Mouse (Mus musculus): ENCODE results near the gene P4hb. TPM values are rescaled to one million over a fixed set of nuclear protein-coding genes. Genes with fewer than 3 reads are reported as not detected.
"Not testable (repeated sequence)": the region's sequence is repeated elsewhere in the genome, so short reads cannot be mapped to it uniquely, and the experiment has no call there.

P4hb gene
- polyA plus RNA-seq, 1 experiment from 2014 or later = 254 TPM

DNA sequence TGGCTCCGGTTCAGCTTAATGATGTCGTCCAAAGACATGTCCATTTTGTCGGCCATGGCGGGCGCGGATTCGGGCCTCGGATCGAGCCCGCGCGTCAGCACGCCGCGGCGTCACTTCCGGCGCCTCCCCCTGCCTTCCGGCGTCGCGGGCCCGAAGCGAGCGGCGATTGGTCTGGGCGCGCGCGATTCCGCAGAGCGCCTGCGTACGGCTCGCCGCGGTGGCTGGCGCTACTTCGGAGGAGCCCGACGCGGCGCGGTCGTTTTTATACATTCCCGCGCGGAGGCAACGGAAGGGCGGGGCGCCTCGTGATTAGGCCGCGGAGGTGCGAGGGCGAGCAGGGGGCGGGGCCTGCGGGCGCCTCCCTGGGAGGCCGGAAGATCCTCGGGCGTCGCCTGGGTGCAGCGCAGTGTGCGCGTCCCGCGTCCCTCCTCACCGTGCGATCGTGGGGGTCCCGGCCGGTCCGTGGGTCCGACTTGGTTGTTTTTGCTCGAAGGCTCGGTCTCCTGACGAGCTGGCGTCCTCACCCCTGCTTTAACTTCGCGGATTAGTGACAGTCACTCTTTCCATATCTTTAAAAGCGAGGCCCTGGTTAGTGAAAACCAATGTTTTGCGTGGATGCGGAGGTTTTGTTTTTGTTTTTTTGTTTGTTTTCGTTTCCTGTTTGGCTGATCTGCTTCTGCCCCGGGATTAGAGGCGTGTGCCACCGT lies 25.4 kb upstream of the P4hb start, which contains the start of the genes Alyref and Anapc11:
Alyref (minus strand) TSS at position 83 of the 707 bp plus-strand sequence.
Anapc11 (plus strand) TSS at position 139 of the 707 bp plus-strand sequence.
- DNase-seq (ENCODE audit: low spot score) = peak; percentile 99

DNA sequence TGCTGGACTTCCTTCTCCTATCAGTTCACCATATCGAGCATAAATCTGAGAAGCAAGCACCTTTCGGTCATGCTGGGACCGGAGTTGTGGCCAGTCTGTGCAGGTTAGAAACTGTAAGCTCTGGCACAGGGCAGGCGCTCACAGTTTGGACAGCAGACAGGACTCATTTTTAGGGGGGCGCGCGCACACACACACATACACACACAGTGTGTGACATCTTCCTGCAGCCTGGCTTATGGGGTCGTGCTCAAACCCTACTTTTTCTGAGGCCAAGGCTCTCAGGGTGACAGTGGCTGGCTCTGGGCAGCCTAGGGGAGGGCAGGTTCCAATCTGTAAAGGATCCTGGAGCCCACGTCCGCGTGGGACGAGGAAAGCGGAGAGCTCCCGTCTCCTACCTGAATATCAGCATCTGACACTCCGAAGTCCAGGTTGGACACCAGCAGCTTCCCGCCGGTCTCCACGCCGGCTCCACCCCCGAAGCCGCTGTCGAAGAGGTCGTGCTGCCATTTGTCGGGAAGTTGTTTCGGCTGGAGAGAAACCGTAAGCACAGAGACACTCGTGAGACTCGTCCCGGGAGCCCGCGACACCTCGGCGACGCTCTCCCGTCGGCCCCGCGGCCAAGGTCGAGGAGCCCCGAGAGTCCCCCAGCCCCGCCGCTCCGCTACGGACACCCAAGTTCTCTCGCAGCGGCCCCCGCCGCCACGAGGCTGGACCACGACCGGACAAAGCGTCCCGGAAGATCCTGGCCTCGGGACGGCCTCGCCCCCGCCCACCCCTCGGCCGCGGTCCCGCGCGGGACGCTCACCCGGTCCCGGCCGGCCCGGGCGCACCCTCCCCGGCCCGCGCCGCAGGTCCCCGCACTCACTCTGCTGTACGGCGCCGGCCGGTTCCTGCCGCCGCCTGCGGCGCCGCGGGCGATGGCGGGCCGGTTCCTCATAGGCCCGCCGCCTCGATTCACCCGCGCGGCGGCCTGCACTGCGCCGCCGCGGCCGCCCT lies 24.5 kb upstream of the P4hb start:
- DNase-seq (ENCODE audit: low spot score) = no peak

DNA sequence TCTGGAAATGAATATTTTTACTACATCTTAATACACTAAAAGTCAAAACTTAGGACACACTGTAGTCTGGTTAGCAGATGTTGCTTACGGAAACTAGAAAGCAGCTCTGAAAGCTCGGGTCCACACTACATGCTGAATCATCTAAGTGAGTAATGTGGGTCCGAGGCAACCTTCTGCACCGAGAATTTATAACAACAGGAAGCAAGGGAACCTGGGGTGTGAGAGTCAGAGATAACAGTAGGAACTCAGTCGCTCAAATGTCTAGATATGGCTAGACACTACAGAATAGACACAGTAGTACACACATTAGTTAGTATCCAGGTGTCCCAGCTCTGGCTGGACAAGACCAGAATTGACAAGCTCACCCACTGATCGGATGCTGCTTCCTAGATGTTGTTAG lies 15.5 kb upstream of the P4hb start:
- no peak for DNase-seq (ENCODE audit: low spot score)

DNA sequence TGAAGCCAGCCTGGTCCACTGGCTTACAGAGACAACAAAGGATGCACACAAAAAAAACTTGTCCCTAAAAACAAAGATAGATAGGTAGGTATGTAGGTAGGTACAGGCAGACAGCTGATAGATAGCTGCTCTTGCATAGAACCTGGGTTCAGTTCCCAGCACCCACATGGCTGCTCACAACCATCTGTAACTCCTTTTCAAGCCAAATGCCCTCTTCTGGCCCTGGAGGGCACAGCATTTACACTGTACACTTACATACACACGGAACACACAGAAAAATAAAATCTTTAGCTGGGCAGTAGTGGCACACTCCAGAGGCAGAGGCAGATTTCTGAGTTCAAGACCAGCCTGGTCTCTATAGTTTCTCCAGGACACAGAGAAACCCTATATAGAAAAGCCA lies 10.9 kb upstream of the P4hb start:
- no peak for DNase-seq (ENCODE audit: low spot score)

DNA sequence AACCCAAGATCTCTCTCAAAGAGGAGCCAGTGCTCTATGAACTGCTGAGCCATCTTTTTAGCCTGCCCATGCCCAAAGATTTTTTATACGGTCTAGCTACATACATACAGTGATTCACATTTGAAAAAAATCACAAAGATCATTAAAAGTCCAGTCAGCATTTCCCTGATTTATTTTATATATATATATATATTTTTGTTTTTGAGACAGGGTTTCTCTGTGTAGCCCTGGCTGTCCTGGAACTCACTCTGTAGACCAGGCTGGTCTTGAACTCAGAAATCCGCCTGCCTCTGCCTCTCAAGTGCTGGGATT lies 9.9 kb upstream of the P4hb start:
- DNase-seq (ENCODE audit: low spot score) = not testable (repeated sequence)

DNA sequence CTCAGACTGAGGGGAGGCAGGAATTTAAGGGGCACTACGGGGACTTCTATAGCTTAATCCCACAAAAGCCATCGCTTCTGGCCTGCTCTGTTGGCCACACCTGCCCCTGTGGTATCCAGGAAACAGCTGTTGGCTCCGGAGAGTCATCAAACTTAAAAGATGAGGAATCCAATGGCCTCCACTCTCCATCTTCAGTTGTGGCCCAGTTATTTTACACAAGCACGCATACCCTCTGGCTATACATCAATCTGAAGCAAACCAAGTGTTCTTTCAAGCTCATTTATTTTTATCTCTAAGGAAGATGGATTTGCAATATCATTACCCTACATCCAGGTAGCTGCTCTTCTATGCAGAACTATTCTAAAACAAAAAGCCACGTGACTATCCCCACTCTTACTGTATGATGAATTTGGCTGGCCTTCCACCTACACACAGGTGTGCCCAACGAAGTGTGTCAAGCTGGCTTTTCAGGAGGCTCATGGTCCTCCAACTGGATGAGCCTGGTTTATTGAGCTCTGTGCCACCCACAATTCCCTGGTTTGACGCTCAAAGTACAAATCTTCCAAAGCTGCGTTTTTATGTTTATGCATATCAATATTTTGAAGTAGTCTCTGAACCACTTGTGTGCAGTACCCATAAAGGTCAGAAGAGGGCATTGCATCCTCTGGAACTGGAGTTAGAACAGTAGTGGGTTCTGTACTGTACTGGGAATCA lies 9.4 kb upstream of the P4hb start:
- DNase-seq (ENCODE audit: low spot score) = peak; percentile 57

DNA sequence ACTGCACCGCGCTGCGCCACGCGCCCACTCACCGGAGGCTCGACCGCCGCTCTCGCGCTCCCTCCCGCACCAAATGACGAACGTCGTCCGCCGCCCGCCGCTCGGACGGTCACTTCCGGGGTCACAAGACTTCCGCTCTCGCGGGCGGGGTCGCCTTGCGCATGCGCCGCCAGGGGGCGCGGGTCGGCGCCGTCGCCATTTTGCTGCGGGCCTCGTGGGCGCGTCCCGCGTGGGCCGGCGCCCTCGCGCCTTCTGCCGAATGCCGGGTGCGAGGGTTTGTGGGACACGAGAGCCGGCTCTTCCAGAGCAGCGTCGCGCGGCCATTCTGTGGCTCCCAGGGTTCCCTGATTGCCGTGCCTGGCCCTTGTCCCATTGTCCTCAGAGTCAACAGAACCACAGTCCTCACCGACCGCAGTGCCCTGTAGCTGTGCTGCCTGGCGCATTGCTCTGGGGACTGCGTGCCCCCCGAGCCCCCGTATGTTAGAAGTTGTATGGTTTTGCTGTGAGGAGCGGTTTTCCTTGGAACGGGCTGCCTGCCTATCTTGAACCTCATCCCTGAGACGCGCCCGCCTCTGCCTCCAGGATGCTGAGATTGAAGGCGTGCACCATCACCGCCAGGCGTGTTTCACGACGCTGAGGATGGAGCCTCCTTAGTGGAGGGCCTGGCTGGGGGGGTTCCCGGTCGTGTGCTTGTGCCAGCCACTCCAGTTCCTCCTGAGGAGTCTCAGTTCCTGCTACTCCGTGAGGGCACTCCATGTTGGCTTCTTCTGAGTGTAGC lies 8.6 kb upstream of the P4hb start, which contains the start of gene Arhgdia:
Arhgdia (minus strand) TSS at position 135 of the 778 bp plus-strand sequence.
- peak; percentile 89 for DNase-seq (ENCODE audit: low spot score)

DNA sequence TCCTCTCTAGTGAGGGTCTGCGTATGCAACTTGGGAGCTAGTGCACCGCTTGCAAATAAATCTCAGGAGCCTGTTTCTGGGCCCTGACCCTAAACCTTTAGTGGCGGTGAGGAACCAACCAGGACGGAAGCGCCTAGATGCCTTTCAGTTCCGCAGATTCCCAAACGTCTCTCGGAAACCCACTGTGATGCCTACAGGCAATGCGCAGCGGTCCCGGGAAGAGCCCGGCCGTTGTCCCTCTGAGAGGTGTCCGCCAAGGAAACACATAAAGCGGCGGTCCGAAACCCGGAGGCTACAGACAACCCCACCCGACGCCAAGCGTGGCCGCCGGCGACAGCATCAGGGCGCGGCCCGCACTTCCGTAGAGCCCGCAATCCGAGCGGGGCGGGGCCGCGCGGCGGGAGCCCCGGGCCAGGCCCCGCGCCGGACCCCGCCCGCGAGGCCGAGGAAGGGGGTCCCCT lies 7.8 kb upstream of the P4hb start:
- peak; percentile 42 for DNase-seq (ENCODE audit: low spot score)

DNA sequence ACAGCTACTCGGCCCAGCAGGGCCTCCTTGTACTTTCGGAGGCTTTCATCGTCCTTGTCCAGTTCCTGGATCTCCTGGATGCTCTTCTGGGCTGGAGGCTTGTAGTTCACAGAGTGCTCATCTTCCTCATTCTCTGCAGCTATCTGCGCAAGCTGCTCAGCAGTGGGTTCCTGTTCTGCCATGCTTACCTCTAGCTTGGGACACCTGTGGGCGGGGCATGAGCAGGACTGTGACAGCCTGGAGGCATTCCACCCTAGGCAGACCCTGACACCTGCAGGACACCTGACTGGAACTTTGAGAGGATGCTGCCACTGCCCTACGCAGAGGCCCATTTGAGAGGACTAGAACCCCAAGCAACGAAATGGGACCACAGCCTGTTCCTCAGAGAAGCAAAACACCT lies 7.1 kb upstream of the P4hb start:
- DNase-seq (ENCODE audit: low spot score) = no peak

DNA sequence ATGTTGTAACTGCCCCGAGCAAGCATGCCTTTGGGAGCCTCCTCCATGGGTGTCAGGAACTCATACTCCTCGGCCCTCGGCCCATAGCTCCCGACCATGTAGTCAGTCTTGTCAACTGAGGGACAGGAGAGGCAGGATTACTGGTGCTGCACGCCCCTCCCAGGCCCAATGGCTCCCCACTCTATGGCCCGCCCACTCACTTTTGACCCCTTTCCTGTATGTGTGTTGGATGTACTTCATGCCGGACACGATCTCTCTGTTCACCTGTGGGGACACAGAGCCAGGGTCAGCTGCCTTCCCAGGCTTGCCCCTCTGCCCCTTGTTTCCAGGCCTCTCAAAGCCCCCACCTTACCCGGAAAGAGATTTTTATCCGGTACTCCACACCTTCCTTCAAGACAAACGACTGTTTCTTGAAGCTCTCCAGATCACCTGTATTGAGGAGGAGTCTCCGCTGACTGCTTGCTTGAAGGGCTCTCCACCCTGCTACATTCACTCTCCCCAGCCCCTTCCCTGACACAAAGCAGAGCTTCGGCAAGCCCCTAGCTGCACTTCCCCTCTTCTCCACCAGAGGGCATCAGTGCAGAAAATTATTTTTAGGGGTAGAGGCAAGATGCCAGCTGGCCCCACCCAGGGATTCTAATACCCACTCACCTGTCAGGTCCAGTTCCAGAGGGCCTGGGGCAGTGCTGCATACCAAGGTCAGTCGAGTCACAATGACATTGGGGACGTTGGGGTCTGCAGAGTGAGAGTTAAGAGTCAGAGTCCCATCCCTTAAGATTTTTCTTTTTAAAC lies 6.5 kb upstream of the P4hb start:
- peak; percentile 85 for DNase-seq (ENCODE audit: low spot score)

DNA sequence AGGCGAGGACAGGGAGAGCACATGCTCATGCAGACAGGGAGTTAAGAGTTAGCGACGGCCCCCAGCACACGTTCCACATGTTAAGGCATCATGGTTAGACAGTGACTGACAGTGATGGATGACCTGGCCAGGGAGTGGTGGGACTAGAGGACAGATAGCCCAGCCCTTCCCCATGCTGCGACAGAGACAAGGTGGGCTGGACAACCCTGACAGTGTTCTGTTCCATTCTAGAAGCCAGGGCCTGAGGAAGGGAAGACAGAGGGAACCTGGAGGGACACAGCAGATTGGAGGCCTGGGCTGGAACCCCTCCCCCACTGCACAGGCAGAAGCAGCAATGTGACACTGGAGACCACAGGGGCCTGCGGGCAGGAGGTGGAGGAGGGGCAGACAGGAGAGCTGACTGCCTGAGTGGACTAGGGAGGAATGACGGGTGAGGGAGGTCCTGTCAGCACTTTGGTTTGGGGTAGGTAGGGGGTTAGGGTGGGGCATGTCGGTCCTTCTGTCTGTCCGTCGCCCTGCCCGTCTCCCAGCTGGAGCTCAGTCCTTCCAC lies 5.7 kb upstream of the P4hb start:
- no peak for DNase-seq (ENCODE audit: low spot score)

DNA sequence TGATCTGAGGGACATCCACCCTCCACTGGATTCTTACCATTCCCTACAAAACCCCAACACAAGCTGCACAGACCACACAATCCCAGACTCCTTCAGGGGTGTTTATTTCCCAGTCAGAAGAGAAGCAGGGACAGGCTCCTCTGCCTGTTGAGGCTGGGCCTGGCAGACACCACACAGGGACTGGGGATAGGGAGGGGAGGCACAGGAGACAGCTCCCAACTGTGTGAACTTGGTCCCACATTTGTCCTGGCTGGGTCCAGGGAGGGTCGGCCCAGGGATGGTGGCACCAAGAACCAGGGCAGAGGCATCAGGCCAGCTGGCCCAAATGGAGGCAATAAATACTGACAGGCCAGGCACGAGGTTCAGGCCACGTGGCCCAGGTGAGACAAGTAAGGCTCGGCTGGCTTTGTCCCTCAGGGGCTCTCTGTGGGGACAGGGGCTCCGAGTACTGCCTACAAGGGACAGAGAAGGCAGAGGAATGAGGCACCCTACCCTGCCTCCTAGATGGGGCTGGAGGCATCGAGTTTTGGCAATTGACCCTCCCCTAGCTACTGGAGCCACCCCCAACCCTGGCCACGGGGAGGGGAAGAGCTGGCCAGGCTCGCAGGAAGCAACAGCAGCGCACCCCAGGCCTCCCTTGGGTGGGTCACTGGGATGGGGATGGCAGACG lies 5.1 kb upstream of the P4hb start:
- no peak for DNase-seq (ENCODE audit: low spot score)

DNA sequence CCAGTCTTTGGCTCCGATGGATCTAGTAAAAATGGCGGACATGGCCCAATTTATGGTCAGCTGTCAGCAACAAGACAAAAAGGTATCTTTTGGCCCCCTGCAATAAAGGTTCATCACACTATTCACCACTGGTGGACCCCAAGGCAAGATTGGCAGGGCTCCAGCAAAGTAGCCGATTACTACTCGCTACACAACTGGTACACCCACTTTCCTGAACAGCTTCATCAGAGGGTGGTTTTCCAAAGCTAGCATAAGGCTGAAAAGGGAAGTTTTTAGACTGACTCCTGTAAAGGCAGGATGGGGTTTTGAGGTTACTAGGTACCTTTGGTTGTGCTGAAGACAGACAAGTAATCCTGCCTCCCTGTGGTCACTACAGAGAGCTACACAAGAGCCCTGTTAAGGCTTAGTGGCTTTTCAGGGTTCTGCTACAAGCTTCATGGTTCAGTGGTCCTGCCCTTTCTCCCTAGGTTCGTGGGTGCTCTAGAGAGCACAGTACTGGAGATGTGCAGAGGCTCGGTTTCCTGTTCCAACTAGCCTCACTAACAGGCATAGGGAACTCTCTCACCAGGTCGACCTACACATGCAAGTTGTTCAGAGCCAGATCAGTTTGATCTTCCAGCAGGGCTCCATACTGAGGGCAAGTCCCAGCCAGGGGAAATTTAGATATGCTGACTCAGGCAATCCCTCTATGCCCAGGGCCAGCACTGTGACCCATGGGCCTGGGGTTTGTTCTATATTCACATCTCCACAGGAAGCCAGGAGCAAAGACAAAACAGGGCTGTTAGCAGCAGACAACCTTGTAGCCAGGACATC lies 4.4 kb upstream of the P4hb start:
- peak; percentile 56 for DNase-seq (ENCODE audit: low spot score)

DNA sequence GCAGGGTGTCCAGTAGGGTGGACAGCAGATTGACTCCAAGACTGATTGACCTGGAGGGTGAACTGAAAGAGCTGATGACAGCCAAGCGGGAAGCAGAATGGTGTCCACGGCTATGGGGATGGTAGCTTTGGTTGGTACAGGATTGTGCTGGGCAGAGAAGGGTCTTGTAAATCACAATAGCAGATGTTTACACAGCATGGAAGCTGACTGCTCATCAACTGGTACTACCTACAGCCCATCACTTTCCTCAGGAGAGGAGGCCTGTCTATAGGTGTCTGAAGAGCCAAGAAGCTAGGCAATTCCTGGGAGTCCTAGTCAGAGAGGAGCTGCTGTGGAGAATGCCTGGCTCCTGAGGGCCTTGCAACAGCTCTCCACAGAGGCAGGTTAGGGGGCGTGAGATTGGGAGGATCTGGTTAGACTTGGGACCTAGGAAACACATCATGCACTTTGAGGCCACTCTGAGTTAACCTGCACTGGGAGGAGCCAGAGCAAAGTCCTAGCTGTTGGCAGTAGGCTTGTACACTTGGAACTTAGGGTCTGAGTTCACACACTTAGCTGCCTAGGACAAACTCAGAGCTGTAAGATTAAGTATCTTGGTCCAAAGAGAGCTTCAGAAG lies 3.4 kb upstream of the P4hb start:
- no peak for DNase-seq (ENCODE audit: low spot score)

DNA sequence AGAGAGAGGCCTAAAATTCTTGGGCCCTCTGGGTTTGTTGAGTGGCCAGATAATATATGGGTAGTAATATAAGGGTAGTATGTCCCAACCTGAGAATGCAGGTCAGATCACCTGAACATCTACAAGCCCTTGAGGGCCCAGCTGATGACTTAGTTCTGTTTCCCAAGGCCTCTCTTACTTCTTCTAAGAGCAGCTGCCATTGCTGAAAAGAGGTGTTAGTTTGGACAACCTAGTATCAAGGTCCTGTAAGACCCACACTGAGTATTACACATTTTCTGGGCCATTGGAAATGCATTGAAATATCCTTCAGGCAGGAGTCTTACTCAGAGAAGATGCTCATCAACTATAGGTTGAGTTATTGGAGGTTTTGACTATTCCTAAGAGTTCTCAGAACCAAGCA lies 2.9 kb upstream of the P4hb start:
- DNase-seq (ENCODE audit: low spot score) = no peak

DNA sequence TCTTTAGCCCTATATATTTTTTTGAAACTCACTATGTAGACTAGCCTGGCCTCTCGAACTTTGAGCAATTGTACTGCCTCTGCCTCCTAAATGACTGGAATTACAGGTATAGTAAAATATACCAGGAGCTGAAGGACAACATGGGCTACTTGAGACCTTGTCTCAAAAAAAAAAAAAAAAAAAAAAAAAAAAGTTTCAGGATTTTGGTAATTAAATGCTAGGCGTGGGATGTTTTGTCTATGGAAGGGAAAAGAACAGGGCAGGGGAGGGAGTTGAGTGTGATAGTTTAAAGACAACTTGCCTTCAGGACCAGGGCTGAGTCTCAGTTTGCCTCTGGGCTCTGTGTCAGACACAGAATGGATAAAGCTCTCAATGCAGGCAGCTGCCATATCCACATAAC lies 2.0 kb upstream of the P4hb start:
- DNase-seq (ENCODE audit: low spot score) = no peak

DNA sequence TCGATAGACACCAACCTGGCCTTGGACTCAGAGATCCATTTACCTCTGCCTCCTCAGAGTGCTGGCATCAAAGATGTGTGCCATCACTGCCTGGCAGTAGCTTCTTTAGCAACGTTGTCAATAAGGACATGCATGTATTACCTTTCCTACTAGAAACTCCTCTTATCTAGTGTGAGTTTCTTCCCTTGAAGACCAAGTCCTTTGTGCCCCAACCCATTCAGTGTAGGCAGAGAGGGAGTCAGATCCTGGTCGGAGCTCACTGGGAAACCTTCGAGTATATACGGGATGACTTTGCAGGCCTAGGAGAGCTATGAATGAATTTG lies 1.2 kb upstream of the P4hb start:
- DNase-seq (ENCODE audit: low spot score) = no peak
